Mouse (Mus musculus) CH12F3 (cell line): Measurements from ENCODE around the gene Lins1.

ENCODE experiments used
- in situ Hi-C: fragments of 300-500 bp; cut with MboI; formaldehyde crosslinking; loops from 2 replicates; pipeline ENCODE4 v1.14.3; 2020; ENCODE audit warnings: low sequenced_read_pairs

Gene Lins1

DNA sequence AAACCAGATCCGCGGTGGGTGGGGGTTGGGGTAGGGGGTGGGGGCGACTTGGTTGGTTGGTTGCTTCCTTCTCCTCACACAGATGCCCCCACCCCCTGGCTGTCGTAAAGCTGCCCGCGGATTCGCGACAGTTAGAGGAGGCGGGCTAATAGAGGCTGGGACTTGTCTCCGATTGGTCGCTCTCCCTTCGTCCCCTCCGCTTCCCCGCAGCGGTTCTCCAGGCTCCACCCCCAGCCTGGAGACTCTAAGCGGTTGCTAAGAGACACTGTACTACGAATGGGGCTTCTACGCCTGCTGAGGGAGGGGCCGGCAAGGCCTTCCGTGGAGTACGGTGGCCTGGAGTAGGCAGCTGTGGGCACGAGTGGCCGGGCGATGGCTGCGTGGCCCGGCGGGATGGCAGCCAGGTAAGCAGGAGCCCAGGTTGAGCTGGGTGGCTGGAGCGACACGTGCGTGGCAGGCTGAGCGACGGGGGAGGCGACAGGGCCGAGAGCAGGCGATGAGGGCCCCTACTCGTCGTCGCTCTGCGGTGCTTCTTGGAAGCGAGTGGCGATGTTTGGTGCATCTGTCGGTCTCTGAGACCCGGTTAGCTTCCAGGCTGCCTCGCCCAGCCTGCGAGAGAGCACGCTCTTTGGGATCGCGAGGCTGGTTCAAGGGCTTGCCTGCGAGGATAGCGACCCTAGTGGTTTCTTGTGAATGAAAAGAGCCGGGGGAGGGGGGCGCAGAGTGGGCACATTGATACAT is at the start of gene Lins1:
Gene Lins1 (plus strand): TSS at position 270 of the 741 bp plus-strand sequence.
- in situ Hi-C loops = no loop called here

- in situ Hi-C loops = no loop called here
Measured at GRCm38 (mm10) chr7:66645736-66646135, 44.0 kb upstream of the Lins1 start.

GRCm38 (mm10) chr7:66649181-66649580 is 40.5 kb upstream of the Lins1 start:
- in situ Hi-C loops = no loop called here

DNA sequence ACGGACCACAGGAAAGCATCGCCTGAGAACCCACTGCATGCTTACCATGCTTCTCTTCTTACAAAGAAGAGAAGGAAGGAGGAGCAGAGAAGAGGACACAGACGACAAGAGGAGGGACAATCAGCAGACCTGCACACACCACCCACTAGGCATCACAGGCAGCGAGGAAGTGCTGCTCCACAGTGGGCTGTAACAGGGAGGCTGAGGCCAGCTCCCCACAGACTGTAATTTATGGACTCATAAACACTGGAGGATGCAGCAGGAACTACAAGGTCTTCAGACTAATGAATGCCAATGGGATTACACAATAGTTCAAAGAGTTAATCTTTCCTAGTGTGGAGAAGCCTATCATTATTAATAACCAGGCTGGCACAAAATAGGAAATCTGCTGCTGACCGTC is 38.8 kb upstream of the Lins1 start:
- in situ Hi-C loops = loop anchor here (25.0 kb wide), 1 partner anchor 214 kb away; the partner anchor contains the start of gene Aldh1a3

DNA sequence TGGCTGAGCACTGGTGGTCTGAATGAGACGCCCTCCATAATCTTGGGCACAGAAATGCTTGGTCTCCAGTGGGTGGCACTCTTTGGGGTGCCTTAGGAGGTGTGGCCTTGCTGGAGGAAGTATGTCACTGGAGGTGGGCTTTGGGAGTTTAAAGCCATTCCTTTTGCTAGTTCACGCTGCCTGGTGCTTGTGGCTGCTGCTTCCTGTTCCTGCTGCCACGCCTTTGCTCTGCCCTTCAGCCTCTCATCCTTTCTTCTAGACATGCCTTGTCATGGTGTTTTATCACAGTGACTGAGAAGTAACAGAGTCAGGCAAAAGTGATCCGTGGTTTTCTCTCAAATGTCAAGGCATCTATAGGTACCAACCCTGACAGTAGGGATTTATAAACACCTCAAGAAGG is 37.5 kb upstream of the Lins1 start:
- in situ Hi-C loops = loop anchor here (25.0 kb wide), 1 partner anchor 215 kb away; the partner anchor contains the start of gene Aldh1a3

- in situ Hi-C loops = loop anchor here (25.0 kb wide), 1 partner anchor 216 kb away; the partner anchor contains the start of gene Aldh1a3
Measured at GRCm38 (mm10) chr7:66653596-66653995, 36.1 kb upstream of the Lins1 start.

- in situ Hi-C loops = loop anchor here (5.0 to 25.0 kb wide), 2 partner anchors 218 to 348 kb away; partner anchors contain the start of gene Aldh1a3
Measured at GRCm38 (mm10) chr7:66655471-66655870, 34.2 kb upstream of the Lins1 start.

GRCm38 (mm10) chr7:66660291-66660690 is 29.4 kb upstream of the Lins1 start:
- in situ Hi-C loops = loop anchor here (10.0 to 25.0 kb wide), 2 partner anchors 223 to 555 kb away; partner anchors contain the start of genes Aldh1a3 and Chsy1

- in situ Hi-C loops = loop anchor here (10.0 to 25.0 kb wide), 2 partner anchors 224 to 556 kb away; partner anchors contain the start of genes Aldh1a3 and Chsy1
Measured at GRCm38 (mm10) chr7:66660972-66661371, 28.7 kb upstream of the Lins1 start.

GRCm38 (mm10) chr7:66661572-66661971 is 28.1 kb upstream of the Lins1 start:
- in situ Hi-C loops = loop anchor here (10.0 to 25.0 kb wide), 2 partner anchors 224 to 557 kb away; partner anchors contain the start of genes Aldh1a3 and Chsy1

DNA sequence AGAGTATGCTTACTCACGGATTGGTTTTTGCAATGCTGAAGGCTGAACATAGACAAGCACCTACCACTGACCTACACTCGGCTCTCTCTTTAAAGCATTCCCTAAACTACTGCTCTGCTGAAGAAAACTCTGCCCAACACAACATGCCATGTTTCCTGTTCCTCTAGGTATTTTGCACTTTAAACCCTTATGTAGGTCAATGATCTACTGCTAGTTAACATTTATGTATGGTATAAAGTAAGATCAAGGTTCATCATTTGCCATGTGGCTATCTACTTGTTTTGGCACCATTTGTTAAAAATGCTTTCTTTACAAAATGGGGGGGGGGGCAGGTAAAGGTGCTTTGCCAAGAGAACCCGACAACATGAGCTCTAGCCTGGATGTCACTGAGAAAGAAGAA is 26.1 kb upstream of the Lins1 start:
- in situ Hi-C loops = loop anchor here (10.0 to 25.0 kb wide), 2 partner anchors 226 to 559 kb away; partner anchors contain the start of genes Aldh1a3 and Chsy1

DNA sequence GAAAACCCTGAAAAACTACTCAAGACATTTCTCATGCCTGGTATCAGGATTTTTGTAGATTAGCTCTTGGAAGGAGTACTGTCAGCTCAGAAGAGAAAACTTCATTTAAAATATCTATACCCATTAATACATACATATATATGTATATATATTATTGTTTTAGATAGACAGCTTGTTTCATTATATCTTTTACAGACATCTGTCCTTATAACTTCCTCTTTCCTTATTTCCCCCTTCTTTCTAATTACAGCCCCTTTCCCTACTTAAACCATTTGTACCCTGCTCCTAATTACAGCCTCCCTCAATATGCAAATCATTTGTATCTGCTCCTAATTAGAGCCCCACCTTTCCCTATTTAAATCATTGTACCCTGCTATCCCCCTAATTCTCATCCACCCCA is 22.6 kb upstream of the Lins1 start:
- in situ Hi-C loops = loop anchor here (10.0 to 25.0 kb wide), 2 partner anchors 230 to 562 kb away; partner anchors contain the start of genes Aldh1a3 and Chsy1

GRCm38 (mm10) chr7:66675800-66676199 is 13.9 kb upstream of the Lins1 start:
- in situ Hi-C loops = no loop called here

DNA sequence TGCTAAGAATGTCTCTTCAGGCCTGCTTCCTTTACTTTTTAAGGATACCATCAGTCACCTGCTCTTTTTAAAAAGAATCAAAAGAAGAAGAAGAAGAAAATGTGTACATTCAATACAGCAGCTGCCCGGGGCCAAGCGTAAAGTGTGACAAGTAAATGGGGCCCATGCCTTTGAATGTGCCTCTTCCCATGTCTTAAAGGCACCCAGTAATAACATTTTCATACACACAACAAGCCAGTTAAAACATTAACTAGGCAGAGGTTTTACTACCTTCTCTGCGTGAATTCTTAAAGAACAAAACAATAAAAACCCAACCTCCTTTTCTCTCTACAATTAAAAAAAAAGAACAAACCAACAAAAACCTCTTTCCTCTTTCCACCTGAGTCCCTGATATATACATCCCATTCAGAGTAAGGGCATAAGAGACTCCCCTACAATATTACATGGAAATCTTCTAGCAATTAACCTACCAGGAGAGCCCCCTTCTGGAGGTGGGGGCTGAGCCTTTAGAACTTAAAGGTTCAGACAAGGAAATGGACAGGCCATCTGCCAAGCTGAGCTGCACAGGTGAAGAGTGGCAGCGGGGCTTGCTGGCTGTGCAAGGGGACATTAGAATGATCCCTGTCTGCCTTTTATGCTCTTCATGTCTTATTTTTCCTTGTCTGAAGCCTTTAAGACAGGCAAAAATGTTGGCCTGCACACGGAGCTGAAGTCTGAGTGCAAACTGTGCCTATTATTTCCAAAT is 7.4 kb upstream of the Lins1 start:
- in situ Hi-C loops = no loop called here

DNA sequence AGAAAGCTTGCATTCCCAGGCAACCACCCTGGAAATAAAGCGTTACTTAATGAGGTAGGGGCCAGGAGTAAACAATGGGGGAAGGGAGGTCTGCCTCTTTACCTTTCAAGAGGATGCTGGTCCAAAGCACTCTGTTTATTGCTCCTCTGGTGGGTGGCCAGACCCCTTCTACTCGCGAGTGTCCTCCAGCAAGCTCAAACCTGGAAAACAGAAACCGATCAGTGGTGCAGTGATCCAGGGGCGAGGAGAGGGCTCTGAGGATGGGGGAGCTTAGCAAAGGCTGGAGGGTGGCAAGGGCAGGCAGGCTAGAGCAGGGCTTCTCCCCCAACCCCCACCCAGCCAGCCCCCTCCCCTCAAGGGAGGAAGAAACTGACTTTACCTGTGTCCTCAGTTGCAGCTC is 968 bp upstream of the Lins1 start:
- in situ Hi-C loops = no loop called here

DNA sequence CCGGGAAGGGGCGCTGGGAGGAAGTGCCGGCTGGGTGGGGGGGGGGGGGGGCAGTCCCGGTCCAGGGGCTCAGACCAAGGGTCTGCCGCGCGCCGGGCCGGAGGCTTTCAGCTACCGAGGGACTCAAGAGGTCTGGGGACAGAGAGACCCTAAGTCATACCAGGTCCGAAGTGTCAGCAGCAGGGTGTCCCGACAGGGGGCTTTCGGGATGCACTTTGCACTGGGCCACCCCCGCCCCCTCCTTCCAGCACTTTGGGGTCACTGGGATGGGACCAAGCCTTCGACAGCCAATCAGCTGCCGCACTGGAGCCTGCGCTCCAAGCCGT is 432 bp upstream of the Lins1 start, which contains the start of gene Asb7:
Gene Asb7 (minus strand): TSS at position 303 of the 326 bp plus-strand sequence.
- in situ Hi-C loops = no loop called here

DNA sequence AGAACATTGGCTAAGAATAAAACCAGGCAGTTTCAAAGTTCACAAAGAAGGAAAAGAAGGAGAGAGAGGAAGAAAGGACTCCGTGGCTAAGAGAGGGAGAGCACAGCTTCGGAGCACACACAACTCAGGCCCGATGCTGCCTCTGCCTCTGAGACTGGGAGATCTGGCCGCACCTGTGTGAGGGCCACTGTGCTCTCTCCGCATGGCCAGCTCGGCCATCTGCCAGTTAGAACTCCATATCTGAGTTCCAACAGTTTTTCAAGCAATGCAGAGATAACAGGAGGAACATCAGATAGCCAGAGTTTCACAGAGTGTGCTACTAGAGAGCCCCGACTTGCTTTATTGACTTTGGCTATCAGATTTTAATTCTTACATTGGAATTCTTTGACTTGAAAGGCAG is 4.8 kb downstream of the Lins1 start:
- in situ Hi-C loops = no loop called here

GRCm38 (mm10) chr7:66702721-66703120 is 13.0 kb downstream of the Lins1 start:
- in situ Hi-C loops = no loop called here

GRCm38 (mm10) chr7:66704631-66705030 is 14.9 kb downstream of the Lins1 start:
- in situ Hi-C loops = no loop called here

GRCm38 (mm10) chr7:66711166-66711565 is 21.5 kb downstream of the Lins1 start:
- in situ Hi-C loops = no loop called here

DNA sequence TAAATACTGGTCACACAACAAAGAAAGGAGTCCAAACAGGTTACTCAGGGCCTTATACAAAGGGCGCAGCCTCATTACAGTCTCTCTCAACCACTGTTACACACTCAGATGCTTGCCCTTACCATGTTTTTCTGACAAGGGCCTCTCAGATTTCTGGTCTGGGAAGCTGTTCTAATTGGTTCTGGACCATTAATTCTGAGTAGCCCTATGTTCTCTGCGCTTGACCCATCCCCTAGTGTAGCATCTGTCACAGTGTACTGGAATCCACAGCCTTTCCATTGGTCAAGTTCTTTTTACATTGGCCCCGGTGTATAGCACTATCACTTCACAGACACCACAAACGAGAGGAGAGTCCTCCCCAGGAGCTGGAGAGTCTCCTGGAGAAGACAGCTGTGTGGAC is 34.8 kb downstream of the Lins1 start:
- in situ Hi-C loops = no loop called here
